Mouse (Mus musculus): Measurements from ENCODE around the gene Erap1. TPM values are rescaled to one million over a fixed set of nuclear protein-coding genes. Genes with fewer than 3 reads are reported as not detected.
A peak's percentile ranks its signal among the peaks of the same experiment; 100 is the strongest.
"Not testable (repeated sequence)": the region's sequence is repeated elsewhere in the genome, so short reads cannot be mapped to it uniquely, and the experiment has no call there.

The Erap1 gene
- 28.5 and 34.2 TPM in 2 replicates for polyA plus RNA-seq (2015; fragmentation: Nextera tagmentation; extraction: Ambion mirVana)

- DNase-seq = peak; percentile 41
- H3K9me3 ChIP-seq (ENCODE audit: low read length) = no peaks in the 10 kb centered on the region
- TF ChIP-seq EP300 (IDR thresholded peaks at IDR 0.05; ENCODE audit: low read depth) (0 out of 2 replicates have a peak, but pooled peaks have one; percentile 15), CTCF (IDR thresholded peaks at IDR 0.05; ENCODE audit: low read depth) (peak; percentile 85)
- no peaks in the 10 kb centered on the region for H3K4me1 ChIP-seq (ENCODE audit: insufficient read depth)
- ATAC-seq = peak; percentile 58
- peak within 1 kb of the TSS; percentile 98 for H3K4me3 ChIP-seq (ENCODE audit: low read depth, low read length)
- H3K4me2 ChIP-seq (ENCODE audit: low read depth, low read length) = peak within 1 kb of the TSS; percentile 99
- no peaks in the 10 kb centered on the region for H3K36me3 ChIP-seq (replicated peaks; ENCODE audit: insufficient read depth, low read length)
- no peaks in the 10 kb centered on the region for H3K27me3 ChIP-seq (ENCODE audit: insufficient read depth, low read length)
- peak within 1 kb of the TSS; percentile 97 for H3K9ac ChIP-seq (replicated peaks)
- under 1% methylated on average over 12 of the region's 12 CpGs for WGBS (ENCODE audit: insufficient replicate concordance)
- peak within 1 kb of the TSS; percentile 99 for H3K27ac ChIP-seq (ENCODE audit: low read depth)
Observed at GRCm38 (mm10) chr13:74638793-74639711, at the start of gene Erap1. TSS of gene Erap1 (plus strand) at chr13:74639568.

- H3K9ac ChIP-seq (replicated peaks); H3K9me3 ChIP-seq (ENCODE audit: low read length); H3K36me3 ChIP-seq (replicated peaks; ENCODE audit: insufficient read depth, low read length); H3K27ac ChIP-seq (ENCODE audit: low read depth); H3K4me1 ChIP-seq (ENCODE audit: insufficient read depth); H3K27me3 ChIP-seq (ENCODE audit: insufficient read depth, low read length); H3K4me2 ChIP-seq (ENCODE audit: low read depth, low read length); DNase-seq; H3K4me3 ChIP-seq (ENCODE audit: low read depth, low read length): not testable (repeated sequence)
- 60% methylated on average over 12 of the region's 12 CpGs for WGBS (ENCODE audit: insufficient replicate concordance)
- ATAC-seq = peak; percentile 15; the same call in 1 of the 2 replicates
Observed at GRCm38 (mm10) chr13:74591401-74591821, 48.0 kb upstream of the Erap1 start.

- not testable (repeated sequence) for H3K27me3 ChIP-seq (ENCODE audit: insufficient read depth, low read length)
Observed at GRCm38 (mm10) chr13:74591828-74592227, 47.5 kb upstream of the Erap1 start.

GRCm38 (mm10) chr13:74597022-74597421 lies 42.3 kb upstream of the Erap1 start:
- not testable (repeated sequence) for ATAC-seq

More at GRCm38 (mm10) chr13:74591828-74592227, 47.5 kb upstream of the Erap1 start:
- H3K4me2 ChIP-seq (ENCODE audit: low read depth, low read length); H3K4me3 ChIP-seq (ENCODE audit: low read depth, low read length); H3K4me1 ChIP-seq (ENCODE audit: insufficient read depth); H3K9me3 ChIP-seq (ENCODE audit: low read length); ATAC-seq; DNase-seq; H3K9ac ChIP-seq (replicated peaks); H3K27ac ChIP-seq (ENCODE audit: low read depth); H3K36me3 ChIP-seq (replicated peaks; ENCODE audit: insufficient read depth, low read length): not testable (repeated sequence)
- WGBS (ENCODE audit: insufficient replicate concordance) = 62% methylated on average over 2 of the region's 2 CpGs

GRCm38 (mm10) chr13:74601776-74602175 lies 37.6 kb upstream of the Erap1 start:
- not testable (repeated sequence) for DNase-seq; H3K27ac ChIP-seq (ENCODE audit: low read depth); H3K4me2 ChIP-seq (ENCODE audit: low read depth, low read length); H3K9me3 ChIP-seq (ENCODE audit: low read length); H3K36me3 ChIP-seq (replicated peaks; ENCODE audit: insufficient read depth, low read length); H3K27me3 ChIP-seq (ENCODE audit: insufficient read depth, low read length); H3K9ac ChIP-seq (replicated peaks); H3K4me3 ChIP-seq (ENCODE audit: low read depth, low read length); ATAC-seq; H3K4me1 ChIP-seq (ENCODE audit: insufficient read depth)
- no CpG with 5 or more reads among the region's 1 CpGs for WGBS (ENCODE audit: insufficient replicate concordance)

More at GRCm38 (mm10) chr13:74597022-74597421, 42.3 kb upstream of the Erap1 start:
- not testable (repeated sequence) for H3K4me1 ChIP-seq (ENCODE audit: insufficient read depth); H3K9me3 ChIP-seq (ENCODE audit: low read length); H3K4me3 ChIP-seq (ENCODE audit: low read depth, low read length); H3K27me3 ChIP-seq (ENCODE audit: insufficient read depth, low read length); DNase-seq; H3K4me2 ChIP-seq (ENCODE audit: low read depth, low read length); H3K27ac ChIP-seq (ENCODE audit: low read depth); H3K36me3 ChIP-seq (replicated peaks; ENCODE audit: insufficient read depth, low read length); H3K9ac ChIP-seq (replicated peaks)
- WGBS (ENCODE audit: insufficient replicate concordance) = 30% methylated on average over 2 of the region's 2 CpGs

- H3K4me1 ChIP-seq (ENCODE audit: insufficient read depth); H3K36me3 ChIP-seq (replicated peaks; ENCODE audit: insufficient read depth, low read length); H3K27me3 ChIP-seq (ENCODE audit: insufficient read depth, low read length); H3K9me3 ChIP-seq (ENCODE audit: low read length): not testable (repeated sequence)
- 8% methylated on average over 22 of the region's 22 CpGs for WGBS (ENCODE audit: insufficient replicate concordance)
- H3K9ac ChIP-seq (replicated peaks) = peak overlapping the region; percentile 45
- ATAC-seq (peak; percentile 95), DNase-seq (peak; percentile 78)
- peak overlapping the region; percentile 63 for H3K4me2 ChIP-seq (ENCODE audit: low read depth, low read length)
- H3K27ac ChIP-seq (ENCODE audit: low read depth) = peak overlapping the region; percentile 88
- H3K4me3 ChIP-seq (ENCODE audit: low read depth, low read length) = peak overlapping the region; percentile 53
Observed at GRCm38 (mm10) chr13:74617163-74618019, 22.0 kb upstream of the Erap1 start.

All from liver, postnatal 0 days (tissue).